7 mouse cellular contexts compared by ENCODE assay signal in the genomic region with DNA sequence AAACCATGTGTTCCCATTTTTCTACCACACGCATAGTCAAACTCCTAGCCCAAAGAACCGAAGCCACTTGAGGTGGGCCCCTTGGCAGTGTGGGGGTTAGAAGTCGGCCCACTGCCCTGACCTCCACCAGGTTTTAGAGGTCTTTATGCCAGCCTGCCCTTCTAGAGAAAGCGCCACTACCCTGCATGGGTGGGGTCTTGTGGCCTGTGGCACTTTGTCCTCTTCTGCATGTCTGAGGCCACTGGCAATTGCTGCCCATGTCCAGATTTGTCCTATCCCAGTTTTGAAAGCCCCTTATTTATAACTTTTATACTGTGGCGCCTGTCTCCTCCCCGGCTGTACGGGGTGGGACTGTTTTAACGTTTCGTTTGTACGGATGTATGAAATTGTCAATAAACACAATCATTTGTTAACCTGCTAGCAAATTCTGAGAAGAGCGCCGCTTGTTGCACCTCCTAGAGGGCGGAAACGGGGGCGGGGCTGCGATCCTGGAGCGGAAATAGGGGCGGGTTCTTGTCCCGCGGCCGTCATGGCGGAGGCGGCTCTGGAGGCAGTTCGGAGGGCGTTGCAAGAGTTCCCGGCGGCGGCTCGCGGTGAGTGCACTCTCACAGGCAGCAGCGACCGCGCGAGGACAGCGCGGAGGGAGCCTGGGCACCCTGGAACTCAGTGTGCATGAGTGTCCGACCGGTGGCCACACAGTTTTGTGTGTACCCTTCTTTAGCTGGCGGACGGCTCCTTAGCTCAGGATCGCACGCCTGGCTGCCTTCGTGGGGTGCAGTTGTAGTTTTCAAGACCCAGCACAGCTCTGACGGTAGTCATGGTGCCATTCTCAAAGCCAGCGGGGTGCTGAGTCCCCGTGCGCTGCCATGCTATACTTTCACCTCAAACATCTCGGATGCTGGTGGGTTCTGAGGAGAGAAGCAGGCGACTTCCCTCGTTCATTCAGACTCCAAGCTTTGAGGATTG. TPM values are rescaled to one million over a fixed set of nuclear protein-coding genes. Genes with fewer than 3 reads are reported as not detected.
DNase-seq lines count a peak whose midpoint lies in the region; ATAC-seq lines count a peak whose summit lies in the region.

A gene (plus strand): TSS at position 500 of the 966 bp plus-strand sequence.
A gene (plus strand): TSS at position 510 of the 966 bp plus-strand sequence.

- peaks cover 20% of the 10 kb centered on the region for H3K4me1 ChIP-seq in limb, embryonic 10.5 days
- peaks cover 19% of the 10 kb centered on the region for H3K4me1 ChIP-seq in midbrain, embryonic 13.5 days (replicated peaks)

- no peaks in the 10 kb centered on the region for H3K9me3 ChIP-seq in limb, embryonic 10.5 days (replicated peaks)
- H3K9me3 ChIP-seq in midbrain, embryonic 13.5 days: no peaks in the 10 kb centered on the region

- peak within 1 kb of the TSS; percentile 85 for H3K9ac ChIP-seq in midbrain, embryonic 13.5 days (replicated peaks)

- peak; percentile 90 for DNase-seq in adrenal gland, adult 8-10 months
- peak; percentile 91 for DNase-seq in embryo, embryonic 9.5 days (ENCODE audit: extremely low spot score)
- peak; percentile 91 to 94 for DNase-seq in gastrocnemius, postnatal 4 days (ENCODE audit: low spot score in 2 of 2)
- peak; percentile 85 for DNase-seq in kidney, adult 11 months
- DNase-seq in limb, embryonic 10.5 days (ENCODE audit: low spot score): peak; percentile 93
- DNase-seq in spleen, adult 12 weeks (ENCODE audit: low spot score): peak; percentile 91

- peak within 1 kb of the TSS; percentile 93 for H3K27ac ChIP-seq in limb, embryonic 10.5 days
- peak within 1 kb of the TSS; percentile 88 for H3K27ac ChIP-seq in midbrain, embryonic 13.5 days

- H3K27me3 ChIP-seq in limb, embryonic 10.5 days (ENCODE audit: low read depth, poor library complexity, severe bottlenecking): no peaks in the 10 kb centered on the region
- H3K27me3 ChIP-seq in midbrain, embryonic 13.5 days: no peaks in the 10 kb centered on the region

- peak; percentile 92 for ATAC-seq in midbrain, embryonic 13.5 days

- peak within 1 kb of the TSS; percentile 79 for H3K4me2 ChIP-seq in midbrain, embryonic 13.5 days (replicated peaks)

- peaks cover 66% of the 10 kb centered on the region for H3K36me3 ChIP-seq in limb, embryonic 10.5 days
- H3K36me3 ChIP-seq in midbrain, embryonic 13.5 days: peaks cover 60% of the 10 kb centered on the region

- peak within 1 kb of the TSS; percentile 88 for H3K4me3 ChIP-seq in limb, embryonic 10.5 days
- peak within 1 kb of the TSS; percentile 83 for H3K4me3 ChIP-seq in midbrain, embryonic 13.5 days (replicated peaks)

- 6% methylated on average over 50 of the region's 50 CpGs for WGBS in limb, embryonic 10.5 days
- WGBS in midbrain, embryonic 13.5 days: 5% methylated on average over 50 of the region's 50 CpGs

RNA-seq across cellular contexts. Expression of the first gene that starts in this region (rescaled TPM):
- 10 to 100 TPM in 2 of 4 experiments, 1 to 10 TPM in 2; 7.3 to 16.7 (median 10.8) TPM for total RNA-seq in adrenal gland, adult 8-10 months (2022)
- total RNA-seq in gastrocnemius, postnatal 4 days (2021): 1 to 10 TPM; 7.9 to 9.2 TPM
- polyA plus RNA-seq in limb, embryonic 10.5 days (2016; fragmentation: Nextera tagmentation; extraction: Ambion mirVana): 19.8 and 25.1 TPM in 2 replicates
- polyA plus RNA-seq in midbrain, embryonic 13.5 days (2015; fragmentation: Nextera tagmentation; extraction: Ambion mirVana): 26.0 and 26.5 TPM in 2 replicates

RNA-seq across cellular contexts. Expression of the second gene that starts in this region (rescaled TPM):
- total RNA-seq in adrenal gland, adult 8-10 months (2022): 1 to 10 TPM in 2 of 4 experiments, under 1 TPM in 2; 0.78 to 1.6 (median 0.96) TPM
- total RNA-seq in gastrocnemius, postnatal 4 days (2021): 1 to 10 TPM; 1.0 to 1.2 TPM
- 3.6 and 4.3 TPM in 2 replicates for polyA plus RNA-seq in limb, embryonic 10.5 days (2016; fragmentation: Nextera tagmentation; extraction: Ambion mirVana)
- 5.7 and 5.8 TPM in 2 replicates for polyA plus RNA-seq in midbrain, embryonic 13.5 days (2015; fragmentation: Nextera tagmentation; extraction: Ambion mirVana)

Comparison
In these comparisons a context has a peak if more than half of its experiments do, and no peak if none do; other contexts are left out.
1. Peak in every context shown above with its lines: DNase-seq, ATAC-seq, H3K4me3 ChIP-seq and H3K27ac ChIP-seq.